In the genomic region with DNA sequence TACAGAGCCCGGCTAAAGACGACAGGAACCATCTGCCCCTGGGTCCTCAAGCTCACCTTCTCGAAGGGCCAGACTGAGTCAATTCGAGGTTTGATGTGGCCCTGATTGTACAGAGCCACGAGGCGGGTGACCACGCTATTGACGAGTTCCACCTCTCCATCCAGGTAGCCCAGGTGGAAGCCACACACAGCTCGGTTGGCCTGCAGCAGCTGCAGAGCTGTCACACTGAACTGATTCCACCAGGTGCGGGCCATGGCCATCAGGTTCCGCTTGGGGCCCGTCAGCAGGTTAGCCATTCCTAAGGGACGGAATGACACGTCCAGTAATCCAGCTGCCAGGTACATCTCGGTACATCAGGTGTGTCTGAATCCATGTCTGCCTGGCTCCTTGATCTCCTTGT, we compare ENCODE assay signal across 11 mouse cellular contexts. TPM values are rescaled to one million over a fixed set of nuclear protein-coding genes. Genes with fewer than 3 reads are reported as not detected.
"Had no signal": no experiment of that assay in that cellular context is flagged by ENCODE, and none has a peak within 500 bp of the region (broad histone marks: within the 10 kb centered on the region; RNA-seq: fewer than 3 reads in every experiment).

No protein-coding gene starts in this region.

- H3K9ac ChIP-seq: kidney, embryonic 15.5 days; limb, embryonic 15.5 days; liver, embryonic 12.5 days; lung, embryonic 15.5 days; midbrain, embryonic 15.5 days; neural tube, embryonic 13.5 days; stomach, embryonic 15.5 days had no signal

- ATAC-seq: midbrain, embryonic 15.5 days had no signal

- H3K27ac ChIP-seq: kidney, embryonic 15.5 days; limb, embryonic 15.5 days; liver, embryonic 12.5 days; lung, embryonic 15.5 days; midbrain, embryonic 15.5 days; neural tube, embryonic 13.5 days; stomach, embryonic 15.5 days had no signal

- H3K9me3 ChIP-seq: kidney, embryonic 15.5 days; limb, embryonic 15.5 days; liver, embryonic 12.5 days; lung, embryonic 15.5 days; midbrain, embryonic 15.5 days; neural tube, embryonic 13.5 days; stomach, embryonic 15.5 days had no signal

- H3K4me3 ChIP-seq: kidney, embryonic 15.5 days; limb, embryonic 15.5 days; liver, embryonic 12.5 days; lung, embryonic 15.5 days; midbrain, embryonic 15.5 days; neural tube, embryonic 13.5 days; stomach, embryonic 15.5 days had no signal

- DNase-seq: retina, postnatal 1 day; right cerebral cortex, postnatal 14 days; thymus, postnatal 36 days had no signal

- H3K4me2 ChIP-seq: kidney, embryonic 15.5 days; limb, embryonic 15.5 days; liver, embryonic 12.5 days; lung, embryonic 15.5 days; midbrain, embryonic 15.5 days; neural tube, embryonic 13.5 days; stomach, embryonic 15.5 days had no signal

- H3K27me3 ChIP-seq: kidney, embryonic 15.5 days; limb, embryonic 15.5 days; lung, embryonic 15.5 days; midbrain, embryonic 15.5 days; neural tube, embryonic 13.5 days; stomach, embryonic 15.5 days had no signal

RNA-seq across cellular contexts. Expression of gene Ptges3l, which starts 35.2 kb away (rescaled TPM):
- total RNA-seq: megakaryocyte-erythroid progenitor cell, adult 5-6 weeks had no signal
